Mouse (Mus musculus) spleen, adult 2 months (tissue): Measurements from ENCODE around the gene Rpl31. TPM values are rescaled to one million over a fixed set of nuclear protein-coding genes. Genes with fewer than 3 reads are reported as not detected.

Experiments
- DNase-seq, 2 experiments: peaks; one replicate each; pipeline versions ENCODE4 v3.0.0 to v3.0.0-alpha.2; 2012 to 2021; ENCODE audit warnings: low spot score in 2 of 2, low read depth in 1 of 2
- H3K27ac ChIP-seq: fragments of 200-500 bp; 2 replicates; pipeline ENCODE4 v1.5.1; 2012; ENCODE audit warnings: low read length, inconsistent platforms; ENCODE audit not compliant: insufficient read depth
- H3K27me3 ChIP-seq: fragments of 200-500 bp; 2 replicates; pipeline ENCODE4 v1.6.1; 2012; ENCODE audit warnings: mild to moderate bottlenecking, moderate library complexity, low read length, inconsistent platforms; ENCODE audit not compliant: control insufficient read depth, insufficient read depth
- H3K36me3 ChIP-seq: fragments of 200-500 bp; 2 replicates; pipeline ENCODE4 v1.6.1; 2012; ENCODE audit warnings: mild to moderate bottlenecking, low read length, inconsistent platforms; ENCODE audit not compliant: control insufficient read depth, insufficient read depth
- H3K4me1 ChIP-seq: fragments of 200-500 bp; 2 replicates; pipeline ENCODE4 v1.6.1; 2011; ENCODE audit warnings: inconsistent platforms; ENCODE audit not compliant: control insufficient read depth, insufficient read depth, insufficient read length
- H3K4me3 ChIP-seq: fragments of 200-500 bp; 2 replicates; pipeline ENCODE4 v1.5.1; 2011; ENCODE audit warnings: mild to moderate bottlenecking, inconsistent platforms; ENCODE audit not compliant: insufficient read depth, insufficient read length; ENCODE audit errors: extremely low read depth
- CTCF ChIP-seq: fragments of 200-500 bp; IDR thresholded peaks from 2 replicates; pipeline ENCODE4 v1.5.1; 2011; ENCODE audit warnings: mild to moderate bottlenecking, inconsistent platforms; ENCODE audit not compliant: insufficient read depth, insufficient read length, insufficient replicate concordance; ENCODE audit errors: extremely low read depth
- POLR2A ChIP-seq: fragments of 200-500 bp; IDR thresholded peaks from 2 replicates; pipeline ENCODE4 v1.6.1; 2011; ENCODE audit warnings: low read depth, low read length, inconsistent platforms
- WGBS: fragments of 180-500 bp; shearing (Covaris S2); methylation state at CpG from one replicate; pipeline ENCODE4 v1.1.7; 2018; 5-methylcytosine and 5-hydroxymethylcytosine counted together
- polyA plus RNA-seq: library from polyadenylated mRNA; depleted of rRNA; stranded (reverse); fragments of >200 nt; gene quantifications from 2 replicates; pipeline ENCODE4 v1.2.3, GENCODE M21; 2012; rRNA removed

The Rpl31 gene
- polyA plus RNA-seq, 1 experiment = 163 TPM

DNA sequence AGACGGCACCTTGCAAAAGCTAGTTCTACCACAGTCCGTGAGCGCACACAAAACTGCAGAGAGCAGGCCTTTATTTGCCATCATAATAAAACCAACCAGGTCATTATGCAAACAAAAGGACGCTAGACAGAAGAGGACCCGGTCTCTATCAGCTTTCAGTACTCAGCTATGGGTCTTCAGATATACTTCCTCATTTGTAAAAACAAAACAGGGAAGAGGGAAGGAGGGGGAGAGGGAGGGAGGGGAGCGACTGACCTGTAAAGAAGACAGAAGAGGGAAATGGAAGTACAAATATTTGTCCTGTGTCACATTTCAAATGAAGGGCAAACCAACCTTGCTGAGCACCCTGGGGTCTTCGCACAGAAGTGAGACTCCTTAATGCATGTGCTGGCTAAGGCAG is 41.0 kb downstream of the Rpl31 start:
- TF ChIP-seq CTCF (no peak), POLR2A (no peak)
- WGBS = 44% methylated on average over 7 of the region's 7 CpGs
- no peak for DNase-seq
- Histone ChIP-seq H3K4me1 (no peaks in the 10 kb centered on the region), H3K27ac (no peak overlapping the region), H3K36me3 (no peaks in the 10 kb centered on the region), H3K4me3 (no peak overlapping the region), H3K27me3 (no peaks in the 10 kb centered on the region)

DNA sequence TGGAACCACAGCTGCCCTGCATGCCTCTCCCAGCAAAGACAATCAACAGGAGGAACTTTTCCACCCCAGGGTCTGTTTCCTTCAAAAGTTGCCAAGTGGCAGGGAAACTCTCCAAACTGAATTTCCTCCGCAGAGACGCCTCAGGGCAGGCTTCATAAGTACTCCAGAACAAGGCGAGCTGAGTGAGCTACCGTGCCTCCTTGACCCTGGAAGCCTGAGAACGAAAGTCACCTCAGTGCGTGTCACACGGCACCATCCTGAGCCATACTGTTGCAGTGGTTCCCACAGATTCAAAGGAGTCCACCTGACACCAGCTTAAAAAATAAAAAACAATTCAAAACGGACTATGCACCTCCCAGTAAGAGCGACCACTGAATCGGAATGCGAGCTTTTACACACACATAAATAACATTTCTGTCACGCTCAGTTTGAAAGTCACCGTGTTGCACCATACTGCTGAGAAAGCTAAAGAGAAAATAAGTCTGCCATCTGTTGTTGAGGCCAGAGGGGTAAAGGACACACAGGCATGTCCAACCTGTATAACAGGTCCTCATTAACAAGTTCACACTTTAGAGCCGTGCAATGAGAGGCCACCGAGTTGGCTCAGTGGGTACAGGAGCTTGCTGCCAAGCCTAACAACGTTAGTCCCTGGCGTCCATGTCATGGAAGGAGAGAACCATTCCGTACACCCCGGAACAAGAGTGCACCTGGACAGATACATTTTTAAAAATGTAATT is 42.6 kb downstream of the Rpl31 start:
- H3K4me1 ChIP-seq = no peaks in the 10 kb centered on the region
- H3K4me3 ChIP-seq = no peak overlapping the region
- no peaks in the 10 kb centered on the region for H3K27me3 ChIP-seq
- H3K36me3 ChIP-seq = no peaks in the 10 kb centered on the region
- no peak overlapping the region for H3K27ac ChIP-seq
- WGBS = 92% methylated on average over 19 of the region's 19 CpGs
- DNase-seq = no peak
- no peak for TF ChIP-seq POLR2A
- no peak for TF ChIP-seq CTCF

- peak in 1 of 2 experiments; percentile 10 for DNase-seq
- H3K4me3 ChIP-seq = no peak overlapping the region
- no peaks in the 10 kb centered on the region for H3K36me3 ChIP-seq
- whole genome bisulfite sequencing = 5% methylated on average over 12 of the region's 12 CpGs
- no peaks in the 10 kb centered on the region; the same call in 1 of the 2 replicates for H3K4me1 ChIP-seq
- H3K27me3 ChIP-seq = no peaks in the 10 kb centered on the region
- no peak for TF ChIP-seq POLR2A
- no peak overlapping the region for H3K27ac ChIP-seq
These were observed 50.2 kb downstream of the Rpl31 start for GRCm38 (mm10) chr1:39417817-39418216.

DNA sequence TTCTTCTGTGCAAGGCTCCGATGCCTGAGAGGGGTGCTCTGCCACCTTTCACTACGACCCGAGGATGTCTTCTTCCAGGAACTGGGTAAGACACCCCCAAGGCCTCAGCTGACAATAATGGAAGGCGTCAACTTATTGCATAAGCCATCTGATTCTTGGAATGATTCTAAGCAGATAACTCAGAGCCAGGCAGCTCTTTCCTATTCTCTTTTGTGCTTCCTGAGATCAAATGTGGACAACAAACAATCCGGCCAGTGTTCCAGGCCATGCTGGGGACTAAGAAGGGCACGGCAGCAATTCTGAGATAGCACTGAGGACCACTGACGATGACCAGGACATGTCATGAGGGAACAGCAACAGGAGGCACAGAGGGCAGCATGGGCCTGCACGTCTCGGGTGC is 51.2 kb downstream of the Rpl31 start:
- DNase-seq = no peak
- no peak overlapping the region; the same call in 1 of the 2 replicates for H3K27ac ChIP-seq
- 89% methylated on average over 9 of the region's 9 CpGs for WGBS
- H3K4me3 ChIP-seq = no peak overlapping the region
- H3K27me3 ChIP-seq = no peaks in the 10 kb centered on the region
- no peak for TF ChIP-seq POLR2A
- TF ChIP-seq CTCF = no peak
- H3K36me3 ChIP-seq = no peaks in the 10 kb centered on the region
- H3K4me1 ChIP-seq = no peaks in the 10 kb centered on the region; the same call in 1 of the 2 replicates

- Histone ChIP-seq H3K4me3 (no peak overlapping the region), H3K4me1 (no peaks in the 10 kb centered on the region; the same call in 1 of the 2 replicates), H3K36me3 (no peaks in the 10 kb centered on the region), H3K27me3 (no peaks in the 10 kb centered on the region), H3K27ac (no peak overlapping the region)
- DNase-seq = no peak
- WGBS = 92% methylated on average over 6 of the region's 6 CpGs
- TF ChIP-seq CTCF = no peak
- no peak for TF ChIP-seq POLR2A
These were observed 53.3 kb downstream of the Rpl31 start for GRCm38 (mm10) chr1:39420987-39421386.

Other genes with a start within 250 kb of the Rpl31 start
- 0.91 and 1.9 TPM in 2 replicates for gene Npas2, start 174.1 kb upstream of the Rpl31 start, polyA plus RNA-seq
- 21.8 and 26.2 TPM in 2 replicates for gene Tbc1d8, start 110.9 kb downstream of the Rpl31 start, polyA plus RNA-seq
- 11.2 and 17.9 TPM in 2 replicates for gene Cnot11, start 167.2 kb downstream of the Rpl31 start, polyA plus RNA-seq
- gene Rnf149, start 209.6 kb downstream of the Rpl31 start, polyA plus RNA-seq = 15.5 and 20.8 TPM in 2 replicates